Mouse (Mus musculus) mesoderm, embryonic 11.5 days (tissue): ENCODE data around the gene Six5.

ENCODE experiments used
- DNase-seq: peaks from one replicate; pipeline ENCODE4 v3.0.0-alpha.2; 2012; ENCODE audit warnings: low read depth, low spot score

The Six5 gene

GRCm38 (mm10) chr7:19147497-19148045 is 53.2 kb downstream of the Six5 start:
- DNase-seq: no peak
